Mouse (Mus musculus) bone marrow macrophage, adult 2 months (primary cell): ENCODE data around the gene Sp7.

Experiments used
- CTCF ChIP-seq: IDR thresholded peaks from 2 replicates; pipeline ENCODE4 v1.5.1; 2012; ENCODE audit warnings: low read depth, mild to moderate bottlenecking, low read length, moderate library complexity
- POLR2A ChIP-seq: IDR thresholded peaks from 2 replicates; pipeline ENCODE4 v1.6.1; 2012; ENCODE audit warnings: mild to moderate bottlenecking, low read depth, low read length, borderline replicate concordance

GRCm38 (mm10) chr15:102405489-102406195, 38.7 kb upstream of the Sp7 start, which contains the start of gene Sp1:
- no peak for TF ChIP-seq POLR2A
- TF ChIP-seq CTCF: no peak
